Mouse (Mus musculus) left cerebral cortex, adult 2 months (tissue): ENCODE data around the gene Atp6v0b. TPM values are rescaled to one million over a fixed set of nuclear protein-coding genes. Genes with fewer than 3 reads are reported as not detected.

ENCODE experiments used
- DNase-seq, 2 experiments: peaks; one replicate each; pipeline ENCODE4 v3.0.0; 2021 to 2022; ENCODE audit warnings: low spot score in 2 of 2, mixed read lengths in 1 of 2; ENCODE audit errors: extremely low spot score in 1 of 2
- H3K27ac ChIP-seq: fragments of 200-600 bp; 2 replicates; pipeline ENCODE4 v1.8.1; 2022
- H3K4me3 ChIP-seq: fragments of 200-600 bp; 2 replicates; pipeline ENCODE4 v1.8.1; 2022
- CTCF ChIP-seq: fragments of 200-600 bp; IDR thresholded peaks from 2 replicates; pipeline ENCODE4 v1.8.1; 2022; ENCODE audit warnings: antibody characterized with exemption, mild to moderate bottlenecking, moderate library complexity
- intact Hi-C: fragments of 180-260 bp; cut with DNase I; formaldehyde crosslinking; loops from one replicate; pipeline ENCODE4 v1.15.1; 2025
- total RNA-seq, 2 experiments: library from RNA; stranded (reverse); gene quantifications; 2 replicates each; pipeline ENCODE4 v1.2.3; 2021

Atp6v0b gene
- total RNA-seq, 2 experiments from 2014 or later = 430 to 462 TPM

DNA sequence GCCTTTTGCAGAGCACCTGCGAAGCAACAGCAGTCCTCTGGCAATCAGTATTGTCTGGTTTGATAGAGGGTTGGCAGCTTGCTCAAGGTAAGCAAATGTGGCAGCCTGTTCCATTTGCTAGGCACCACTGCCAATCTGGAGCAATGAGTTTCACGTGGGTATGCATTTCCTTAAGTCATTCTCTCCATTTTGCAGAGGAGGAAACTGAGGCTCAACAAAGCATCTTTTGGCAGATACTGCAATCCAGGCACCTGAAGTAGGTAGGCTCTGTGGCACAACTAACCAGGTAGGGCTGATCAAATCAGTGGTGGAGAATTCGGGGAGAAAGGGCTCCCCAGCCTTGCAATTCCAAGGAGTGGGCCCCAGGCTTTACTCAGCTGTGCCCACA, 52.7 kb downstream of the Atp6v0b start, which contains the start of gene Slc6a9:
Slc6a9 (plus strand) TSS at position 50 of the 388 bp plus-strand sequence.
- TF ChIP-seq CTCF = peak; percentile 8; the same call in 1 of the 2 replicates
- intact Hi-C loops = no loop called here

More for the DNA sequence above, 52.7 kb downstream of the Atp6v0b start, which contains the start of gene Slc6a9:
- Histone ChIP-seq H3K27ac (peak within 1 kb of the TSS; percentile 95), H3K4me3 (peak within 1 kb of the TSS; percentile 82)
- DNase-seq = no peak

Other genes with a start within 250 kb of the Atp6v0b start
- 10 to 100 TPM; 37.3 to 42.0 TPM for gene Dmap1, start 205.1 kb downstream of the Atp6v0b start, total RNA-seq
- gene Gm12845, start 162.9 kb downstream of the Atp6v0b start, total RNA-seq = not detected
- not detected for gene Klf17, start 121.7 kb downstream of the Atp6v0b start, total RNA-seq
- gene Slc6a9, start 52.8 kb downstream of the Atp6v0b start, total RNA-seq = 10 to 100 TPM; 34.2 to 35.4 TPM
- gene Ccdc24, start 14.8 kb downstream of the Atp6v0b start, total RNA-seq = 1 to 10 TPM in 1 of 2 experiments, under 1 TPM in 1; 0.94 to 1.4 TPM
- 10 to 100 TPM; 86.7 to 90.6 TPM for gene B4galt2, start 3.8 kb downstream of the Atp6v0b start, total RNA-seq
- gene Dph2, start 4.7 kb upstream of the Atp6v0b start, total RNA-seq = 10 to 100 TPM in 1 of 2 experiments, 1 to 10 TPM in 1; 9.1 to 11.4 TPM
- gene Ipo13, start 27.7 kb upstream of the Atp6v0b start, total RNA-seq = 100 to 1,000 TPM; 115 to 123 TPM
- gene Artn, start 42.4 kb upstream of the Atp6v0b start, total RNA-seq = 1 to 10 TPM; 3.6 to 3.9 TPM
- 10 to 100 TPM; 46.0 to 47.4 TPM for gene St3gal3, start 247.6 kb upstream of the Atp6v0b start, total RNA-seq